Comparison of ENCODE assay signal across 25 mouse cellular contexts in genomic region chr3:84658872-84659271, GRCm38 (mm10). TPM values are rescaled to one million over a fixed set of nuclear protein-coding genes. Genes with fewer than 3 reads are reported as not detected.
A peak's percentile ranks its signal among the peaks of the same experiment; 100 is the strongest.
DNase-seq lines count a peak whose midpoint lies in the region; ATAC-seq and TF ChIP-seq lines count a peak whose summit lies in the region.
"Had no signal": no experiment of that assay in that cellular context is flagged by ENCODE, and none has a peak within 500 bp of the region (broad histone marks: within the 10 kb centered on the region; RNA-seq: fewer than 3 reads in every experiment).

No protein-coding gene starts in this region.

- H3K4me2 ChIP-seq in forebrain, postnatal 0 days (ENCODE audit: low read depth), result no peak overlapping the region
- no peak overlapping the region for H3K4me2 ChIP-seq in forebrain, embryonic 12.5 days
- H3K4me2 ChIP-seq in midbrain, postnatal 0 days (ENCODE audit: low read depth, low read length, poor library complexity, severe bottlenecking), result no peak overlapping the region
- H3K4me2 ChIP-seq in midbrain, embryonic 15.5 days, result no peak overlapping the region
- H3K4me2 ChIP-seq: hindbrain, embryonic 12.5 days; neural tube, embryonic 15.5 days had no signal

- no peak overlapping the region for H3K4me3 ChIP-seq in forebrain, postnatal 0 days (ENCODE audit: low read depth, low read length)
- no peak overlapping the region for H3K4me3 ChIP-seq in forebrain, embryonic 12.5 days (replicated peaks)
- no peak overlapping the region for H3K4me3 ChIP-seq in layer of hippocampus, adult 2 months
- no peak overlapping the region for H3K4me3 ChIP-seq in midbrain, postnatal 0 days (ENCODE audit: low read depth, low read length)
- no peak overlapping the region for H3K4me3 ChIP-seq in midbrain, embryonic 15.5 days
- H3K4me3 ChIP-seq: forebrain, embryonic 10.5 days; heart, adult 2 months; hindbrain, embryonic 12.5 days; left cerebral cortex, adult 2 months; midbrain, embryonic 10.5 days; neural tube, embryonic 15.5 days had no signal

- 98% methylated on average over 2 of the region's 2 CpGs for WGBS in forebrain, postnatal 0 days
- 98% methylated on average over 2 of the region's 2 CpGs for WGBS in forebrain, embryonic 12.5 days
- 100% methylated on average over 2 of the region's 2 CpGs for WGBS in midbrain, postnatal 0 days
- 97% methylated on average over 2 of the region's 2 CpGs for WGBS in midbrain, embryonic 15.5 days

- no peaks in the 10 kb centered on the region for H3K9me3 ChIP-seq in forebrain, postnatal 0 days (ENCODE audit: low read length)
- 0 out of 2 replicates have a peak, but pooled peaks cover 6% of the 10 kb centered on the region for H3K9me3 ChIP-seq in forebrain, embryonic 12.5 days
- H3K9me3 ChIP-seq in midbrain, postnatal 0 days (ENCODE audit: low read length), result no peaks in the 10 kb centered on the region
- H3K9me3 ChIP-seq in midbrain, embryonic 15.5 days, result no peaks in the 10 kb centered on the region
- H3K9me3 ChIP-seq: hindbrain, embryonic 12.5 days; neural tube, embryonic 15.5 days had no signal

- no peak for ATAC-seq in forebrain, postnatal 0 days
- no peak for ATAC-seq in forebrain, embryonic 12.5 days (ENCODE audit: low FRiP score)
- ATAC-seq in midbrain, postnatal 0 days (ENCODE audit: low FRiP score), result no peak
- ATAC-seq in midbrain, embryonic 15.5 days (replicated peaks), result no peak
- ATAC-seq: inflammation-experienced regulatory T-cells, adult 6 months; Patski had no signal

- H3K27me3 ChIP-seq in forebrain, postnatal 0 days (ENCODE audit: insufficient read depth, low read length), result no peaks in the 10 kb centered on the region
- peaks cover 19% of the 10 kb centered on the region for H3K27me3 ChIP-seq in forebrain, embryonic 12.5 days
- 0 out of 2 replicates have a peak, but pooled peaks cover 3% of the 10 kb centered on the region for H3K27me3 ChIP-seq in midbrain, postnatal 0 days (ENCODE audit: insufficient read depth, low read length)
- no peaks in the 10 kb centered on the region; the same call in 1 of the 2 replicates for H3K27me3 ChIP-seq in midbrain, embryonic 15.5 days (replicated peaks)
- H3K27me3 ChIP-seq: hindbrain, embryonic 12.5 days; neural tube, embryonic 15.5 days had no signal

- H3K9ac ChIP-seq in forebrain, postnatal 0 days, result no peak overlapping the region
- no peak overlapping the region for H3K9ac ChIP-seq in forebrain, embryonic 12.5 days
- no peak overlapping the region for H3K9ac ChIP-seq in midbrain, postnatal 0 days (replicated peaks; ENCODE audit: low read length, poor library complexity, severe bottlenecking)
- H3K9ac ChIP-seq in midbrain, embryonic 15.5 days, result no peak overlapping the region
- H3K9ac ChIP-seq: hindbrain, embryonic 12.5 days; neural tube, embryonic 15.5 days had no signal

- H3K27ac ChIP-seq in forebrain, postnatal 0 days (ENCODE audit: low read depth, low read length), result no peak overlapping the region
- H3K27ac ChIP-seq in forebrain, embryonic 12.5 days, result no peak overlapping the region
- H3K27ac ChIP-seq in layer of hippocampus, adult 2 months, result no peak overlapping the region
- no peak overlapping the region for H3K27ac ChIP-seq in midbrain, postnatal 0 days (ENCODE audit: low read depth, low read length)
- no peak overlapping the region for H3K27ac ChIP-seq in midbrain, embryonic 15.5 days
- H3K27ac ChIP-seq: forebrain, embryonic 10.5 days; heart, adult 2 months; hindbrain, embryonic 12.5 days; left cerebral cortex, adult 2 months; macrophage; midbrain, embryonic 10.5 days; neural tube, embryonic 15.5 days had no signal

- peak; percentile 38 for TF ChIP-seq CTCF in forebrain, postnatal 0 days (IDR thresholded peaks at IDR 0.05; ENCODE audit: low read depth)
- 0 out of 2 replicates have a peak, but pooled peaks have one; percentile 2 for TF ChIP-seq CTCF in layer of hippocampus, adult 2 months (conservative IDR thresholded peaks at IDR 0.05)
- peak; percentile 51 for TF ChIP-seq CTCF in midbrain, postnatal 0 days (IDR thresholded peaks at IDR 0.05)

- DNase-seq in forebrain, postnatal 0 days, result no peak
- DNase-seq in layer of hippocampus, adult 2 months (ENCODE audit: low spot score in 2 of 2), result no peak
- DNase-seq in layer of hippocampus, adult 9-11 months, result no peak
- DNase-seq in midbrain, postnatal 0 days (ENCODE audit: low spot score), result no peak
- DNase-seq in cerebellum, postnatal 4 days (ENCODE audit: low spot score in 2 of 2), result no peak
- DNase-seq: adrenal gland, adult 8-10 months; cerebellum, adult 9-10 months; gastrocnemius, postnatal 25 days; heart, adult 2 months; kidney, adult 9 months; kidney, postnatal 4 days; lung, adult 2 months; right cerebral cortex, adult 18-20 months; right cerebral cortex, postnatal 4 days; thymus, postnatal 25 days had no signal

- H3K4me1 ChIP-seq in forebrain, postnatal 0 days (ENCODE audit: insufficient read depth), result peaks cover 8% of the 10 kb centered on the region; the same call in 1 of the 2 replicates
- peaks cover 20% of the 10 kb centered on the region for H3K4me1 ChIP-seq in forebrain, embryonic 12.5 days
- peaks cover 8% of the 10 kb centered on the region for H3K4me1 ChIP-seq in midbrain, postnatal 0 days (ENCODE audit: insufficient read depth, low read length)
- H3K4me1 ChIP-seq in midbrain, embryonic 15.5 days, result peaks cover 18% of the 10 kb centered on the region

- H3K36me3 ChIP-seq in forebrain, postnatal 0 days (ENCODE audit: insufficient read depth), result no peaks in the 10 kb centered on the region
- H3K36me3 ChIP-seq in forebrain, embryonic 12.5 days (replicated peaks), result no peaks in the 10 kb centered on the region
- H3K36me3 ChIP-seq in midbrain, postnatal 0 days (ENCODE audit: insufficient read depth, low read length), result no peaks in the 10 kb centered on the region
- no peaks in the 10 kb centered on the region for H3K36me3 ChIP-seq in midbrain, embryonic 15.5 days (replicated peaks)
- H3K36me3 ChIP-seq: forebrain, embryonic 10.5 days; hindbrain, embryonic 12.5 days; midbrain, embryonic 10.5 days; neural tube, embryonic 15.5 days had no signal

RNA-seq across cellular contexts. Expression of gene Tmem154, which starts 7.1 kb away (rescaled TPM):
- total RNA-seq in forebrain, postnatal 0 days (2014; rRNA removed), result 0.38 TPM in 2 replicates
- polyA plus RNA-seq in forebrain, postnatal 0 days (2015; fragmentation: Nextera tagmentation; extraction: Ambion mirVana), result 1.1 and 1.2 TPM in 2 replicates
- polyA plus RNA-seq in forebrain, embryonic 12.5 days (2016; fragmentation: Nextera tagmentation; extraction: Ambion mirVana), result 0.09 and 0.27 TPM in 2 replicates
- total RNA-seq in layer of hippocampus, adult 2 months (2021), result under 1 TPM; 0.12 to 0.72 TPM
- 0.42 TPM in 1 of 2 replicates, not detected in the other for total RNA-seq in midbrain, postnatal 0 days (2014; rRNA removed)
- 0.86 and 2.0 TPM in 2 replicates for polyA plus RNA-seq in midbrain, postnatal 0 days (2015; fragmentation: Nextera tagmentation; extraction: Ambion mirVana)
- 1.2 and 1.7 TPM in 2 replicates for polyA plus RNA-seq in midbrain, embryonic 15.5 days (2015; fragmentation: Nextera tagmentation; extraction: Ambion mirVana)
